Mouse (Mus musculus) erythroid progenitor cell, adult 5-6 weeks (primary cell): ENCODE data around the gene Abl1. TPM values are rescaled to one million over a fixed set of nuclear protein-coding genes. Genes with fewer than 3 reads are reported as not detected.

Experiments
- ATAC-seq: replicated peaks from 2 replicates; pipeline ENCODE4 v1.8.0; 2016; ENCODE audit warnings: moderate number of reproducible peaks, mild to moderate bottlenecking, moderate TSS enrichment, inconsistent platforms; ENCODE audit not compliant: poor library complexity, low FRiP score, severe bottlenecking
- total RNA-seq, 2 experiments: library from RNA; stranded (forward) in 1 of 2; stranded (reverse) in 1 of 2; fragments of 150-400 nt in 1 of 2; fragments of 186-747, 209-891 nt in 1 of 2; gene quantifications; 2 replicates each; pipeline versions ENCODE4 v1.2.3 to v1.2.4; 2015 to 2017; ENCODE audit warnings: low replicate concordance in 2 of 2

Abl1 gene
- total RNA-seq, 2 experiments from 2014 or later = 26.5 to 26.8 TPM

GRCm38 (mm10) chr2:31769631-31770111 is 81.5 kb downstream of the Abl1 start:
- no peak for ATAC-seq

DNA sequence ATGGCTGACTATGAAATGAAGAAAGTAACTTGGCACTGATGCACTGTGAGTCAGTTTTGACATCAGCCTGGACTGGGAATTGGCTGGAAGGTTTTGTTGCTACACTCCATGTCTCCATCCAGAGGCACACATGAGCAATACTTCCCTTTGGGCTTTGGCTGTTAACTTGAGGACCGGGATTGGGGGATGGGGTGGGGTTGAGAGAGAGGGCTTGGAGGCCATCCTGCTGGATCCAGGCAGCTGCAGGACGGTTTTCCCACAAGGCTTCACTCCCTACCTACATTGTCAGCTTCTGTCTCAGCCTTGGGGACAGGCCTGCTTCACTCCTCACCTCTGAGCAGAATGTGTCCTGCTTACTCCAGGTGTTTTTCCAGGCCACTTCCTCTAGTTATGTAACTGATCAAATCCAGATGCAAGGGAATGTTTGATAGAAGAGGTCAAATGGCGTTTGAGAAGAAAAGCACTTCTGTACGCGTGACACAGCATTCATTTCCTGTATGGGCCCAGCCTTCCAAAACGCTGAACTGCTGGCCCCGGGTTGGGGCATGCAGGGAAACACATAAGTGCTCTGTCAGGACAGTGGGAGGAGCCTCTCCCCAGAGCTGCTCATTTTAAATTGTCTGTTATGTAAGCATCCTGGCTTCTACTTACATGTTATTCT is 82.7 kb downstream of the Abl1 start:
- ATAC-seq = 0 out of 2 replicates have a peak, but pooled peaks have one; percentile 25

GRCm38 (mm10) chr2:31776479-31776878 is 88.3 kb downstream of the Abl1 start:
- ATAC-seq = no peak

DNA sequence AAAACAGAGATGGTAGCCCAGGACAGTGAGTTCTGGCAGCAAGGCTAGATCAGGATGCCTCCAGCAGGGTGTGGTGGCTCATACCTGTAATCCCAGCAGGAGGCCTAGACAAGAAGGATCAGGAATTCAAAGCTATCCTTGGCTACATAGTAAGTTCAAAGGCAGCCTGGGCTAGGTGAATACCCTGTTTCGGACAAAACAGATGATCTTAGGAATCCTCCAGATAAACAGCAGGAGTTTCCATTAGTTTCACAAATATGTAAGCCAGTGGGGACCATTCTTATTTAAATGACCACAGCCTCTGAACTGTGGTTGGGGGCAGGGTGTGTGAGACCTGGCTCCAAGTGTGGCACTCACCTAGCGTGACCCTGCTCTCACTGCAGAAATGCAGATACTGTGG is 91.1 kb downstream of the Abl1 start:
- ATAC-seq = no peak

GRCm38 (mm10) chr2:31782958-31783602 is 94.9 kb downstream of the Abl1 start:
- ATAC-seq = no peak

GRCm38 (mm10) chr2:31785074-31785473 is 96.9 kb downstream of the Abl1 start:
- no peak for ATAC-seq

- peak; percentile 65 for ATAC-seq
Measured at GRCm38 (mm10) chr2:31787029-31787428, 98.9 kb downstream of the Abl1 start.

DNA sequence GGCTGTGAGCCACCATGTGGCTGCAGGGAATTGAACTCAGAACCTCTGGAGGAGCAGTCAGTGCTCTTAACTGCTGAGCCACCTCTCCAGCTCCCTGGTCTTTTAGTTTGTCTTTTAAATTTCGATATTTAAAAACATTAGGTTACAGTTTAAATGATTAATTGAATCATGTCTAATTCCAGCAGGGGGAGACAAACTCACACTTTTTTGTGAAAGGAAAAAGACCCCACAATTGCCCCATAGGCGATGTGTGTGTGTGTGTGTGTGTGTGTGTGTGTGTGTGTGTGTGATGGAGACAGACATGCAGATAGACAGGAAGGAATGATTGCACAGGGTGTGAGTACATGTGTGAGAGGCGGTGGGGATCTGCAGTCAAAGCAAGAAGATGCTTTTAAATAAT is 100.1 kb downstream of the Abl1 start:
- no peak for ATAC-seq

GRCm38 (mm10) chr2:31789215-31789614 is 101.0 kb downstream of the Abl1 start:
- no peak for ATAC-seq

DNA sequence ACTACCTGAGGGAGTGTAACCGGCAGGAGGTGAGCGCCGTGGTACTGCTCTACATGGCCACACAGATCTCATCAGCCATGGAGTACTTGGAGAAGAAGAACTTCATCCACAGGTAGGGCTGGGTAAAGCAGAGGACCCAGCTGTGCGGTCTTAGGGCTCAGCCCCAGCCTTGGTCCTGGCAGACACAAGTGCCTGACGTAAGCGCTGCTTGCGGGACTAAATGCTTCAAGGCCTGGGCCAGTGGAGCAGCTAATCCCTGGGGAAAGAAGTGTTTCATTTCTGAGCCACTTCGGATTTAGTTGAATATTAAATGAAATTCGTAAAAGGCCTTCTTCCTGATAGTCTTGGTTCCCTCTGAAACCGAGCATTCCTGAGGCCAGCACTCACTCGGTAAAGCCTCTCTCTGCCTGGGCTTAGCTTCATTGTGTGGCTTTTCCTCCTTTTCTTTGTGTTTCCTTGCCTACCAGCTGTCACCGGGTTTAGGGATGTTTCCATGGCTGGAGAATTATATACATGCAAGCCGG is 102.6 kb downstream of the Abl1 start:
- ATAC-seq = no peak

DNA sequence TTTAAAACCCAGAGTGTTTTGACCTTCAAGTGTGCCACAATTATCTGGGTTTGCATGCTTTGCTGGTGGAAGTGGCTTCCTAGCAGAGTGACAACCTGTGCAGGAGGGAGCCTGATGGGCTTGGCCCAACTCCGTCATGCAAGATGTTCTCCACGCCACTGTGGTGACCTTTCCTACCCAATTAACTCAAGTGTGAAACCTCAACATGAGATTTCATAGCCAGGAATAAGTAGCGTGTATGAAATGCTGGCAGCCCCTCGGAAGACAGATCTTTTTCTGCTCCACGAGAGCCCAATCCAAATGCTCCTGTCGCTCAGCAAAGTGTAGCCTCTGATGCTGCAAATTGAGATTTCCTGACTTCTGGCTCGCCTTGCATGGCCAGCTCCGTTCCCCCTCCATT is 103.1 kb downstream of the Abl1 start:
- no peak for ATAC-seq

- no peak for ATAC-seq
Measured at GRCm38 (mm10) chr2:31792611-31793010, 104.4 kb downstream of the Abl1 start.

DNA sequence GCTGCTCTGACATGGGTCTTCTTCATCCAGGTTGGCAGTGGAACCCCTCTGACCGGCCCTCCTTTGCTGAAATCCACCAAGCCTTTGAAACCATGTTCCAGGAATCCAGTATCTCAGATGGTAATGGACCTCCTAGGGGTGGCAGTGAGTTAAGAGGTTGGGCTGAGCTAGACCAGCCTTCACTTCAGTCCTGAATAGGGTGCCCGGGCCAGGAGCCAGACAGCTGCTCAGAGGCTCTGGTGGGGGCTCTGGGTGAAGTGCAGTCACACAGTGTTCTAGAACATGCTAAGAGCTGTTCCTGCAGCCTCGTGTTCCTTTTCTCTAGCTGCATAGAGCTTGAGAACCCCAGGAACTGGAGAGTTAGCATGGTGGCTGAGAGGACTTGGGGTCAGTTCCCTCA is 108.8 kb downstream of the Abl1 start:
- ATAC-seq = no peak

DNA sequence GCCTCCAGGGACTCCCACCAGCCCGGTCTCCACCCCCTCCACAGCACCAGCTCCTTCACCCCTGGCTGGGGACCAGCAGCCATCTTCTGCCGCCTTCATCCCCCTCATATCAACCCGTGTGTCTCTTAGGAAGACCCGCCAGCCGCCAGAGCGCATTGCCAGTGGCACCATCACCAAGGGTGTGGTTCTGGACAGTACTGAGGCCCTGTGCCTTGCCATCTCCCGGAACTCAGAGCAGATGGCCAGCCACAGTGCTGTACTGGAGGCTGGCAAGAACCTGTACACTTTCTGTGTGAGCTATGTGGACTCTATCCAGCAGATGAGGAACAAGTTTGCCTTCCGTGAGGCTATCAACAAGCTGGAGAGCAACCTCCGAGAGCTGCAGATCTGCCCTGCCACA is 113.2 kb downstream of the Abl1 start:
- no peak for ATAC-seq

GRCm38 (mm10) chr2:31802811-31803210 is 114.6 kb downstream of the Abl1 start:
- ATAC-seq = no peak

GRCm38 (mm10) chr2:31803480-31803879 is 115.3 kb downstream of the Abl1 start:
- no peak for ATAC-seq

DNA sequence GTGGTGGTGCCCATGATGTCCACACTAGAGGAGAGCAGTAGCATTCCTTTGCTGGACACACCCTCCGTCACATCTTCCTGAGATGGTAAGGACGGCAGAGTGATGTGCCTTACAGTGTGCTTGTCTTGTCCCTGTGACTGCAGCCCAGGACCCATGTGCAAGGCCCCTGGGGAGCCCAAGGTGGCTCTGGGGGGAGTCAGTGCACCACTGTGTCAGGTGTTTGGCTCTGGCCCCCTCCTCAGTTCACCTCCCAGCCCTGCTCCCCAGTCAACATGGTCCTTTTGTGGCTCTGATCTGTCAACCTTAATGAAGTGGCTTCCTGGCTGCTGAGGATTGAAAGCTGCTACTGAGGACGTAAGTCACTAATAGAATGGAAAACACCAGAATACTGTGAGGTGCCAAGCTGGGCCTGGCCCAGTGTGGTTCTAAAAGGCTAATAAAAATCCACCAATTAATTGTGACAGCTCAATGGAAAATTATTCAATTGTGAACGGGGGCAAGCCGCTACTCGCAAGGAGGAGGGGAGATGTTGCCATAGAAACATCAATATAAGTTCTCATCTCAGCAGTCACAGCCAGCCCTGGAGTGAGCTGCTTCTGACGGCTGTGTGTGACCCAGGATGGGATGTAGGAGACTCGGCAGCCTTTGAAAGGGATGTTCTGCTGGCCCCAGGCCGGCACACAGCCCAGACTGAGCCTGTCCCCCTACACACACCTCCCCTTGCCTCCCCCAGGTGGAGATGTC is 118.6 kb downstream of the Abl1 start:
- ATAC-seq = no peak

- ATAC-seq = no peak
Measured at GRCm38 (mm10) chr2:31808410-31809357, 120.5 kb downstream of the Abl1 start.

DNA sequence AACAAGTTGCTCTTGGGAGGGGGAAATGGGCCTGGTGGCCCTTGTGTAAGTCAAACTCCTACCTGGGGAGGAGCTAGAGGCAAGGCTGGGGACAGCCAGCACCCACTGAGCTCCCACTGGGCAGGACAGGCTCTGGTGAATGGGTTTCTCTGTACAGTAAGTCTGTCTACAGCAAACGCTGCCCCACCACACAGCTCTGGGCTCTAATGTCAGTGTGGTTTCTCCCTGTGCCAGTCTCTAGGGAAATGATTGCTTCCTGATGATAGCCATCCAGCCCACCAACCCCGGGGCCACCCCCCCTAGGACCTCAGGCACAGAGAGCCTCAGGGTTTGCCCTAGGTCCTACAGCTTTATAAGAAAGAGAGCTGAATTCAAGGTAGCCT is 121.2 kb downstream of the Abl1 start:
- ATAC-seq = no peak

GRCm38 (mm10) chr2:31810444-31810843 is 122.3 kb downstream of the Abl1 start, which contains the start of gene Qrfp:
Gene Qrfp, minus strand, starts transcription at chr2:31810580.
- no peak for ATAC-seq
